Mouse (Mus musculus): ENCODE data around the gene Arhgef3.

Arhgef3 gene

GRCm38 (mm10) chr14:27344250-27344990 lies 229.7 kb downstream of the Arhgef3 start:
- no peak for DNase-seq (ENCODE audit: low read depth, low spot score)

- no peak for DNase-seq (ENCODE audit: low read depth, low spot score)
These were observed 230.6 kb downstream of the Arhgef3 start for GRCm38 (mm10) chr14:27345051-27345885.

GRCm38 (mm10) chr14:27347224-27347623 lies 232.5 kb downstream of the Arhgef3 start:
- no peak for DNase-seq (ENCODE audit: low read depth, low spot score)

GRCm38 (mm10) chr14:27347666-27348065 lies 233.0 kb downstream of the Arhgef3 start:
- no peak for DNase-seq (ENCODE audit: low read depth, low spot score)

- DNase-seq (ENCODE audit: low read depth, low spot score): no peak
These were observed 233.4 kb downstream of the Arhgef3 start for GRCm38 (mm10) chr14:27348088-27348487.

- DNase-seq (ENCODE audit: low read depth, low spot score): no peak
These were observed 234.0 kb downstream of the Arhgef3 start for GRCm38 (mm10) chr14:27348656-27349055.

- DNase-seq (ENCODE audit: low read depth, low spot score): no peak
These were observed 234.4 kb downstream of the Arhgef3 start for GRCm38 (mm10) chr14:27349120-27349519.

- no peak for DNase-seq (ENCODE audit: low read depth, low spot score)
These were observed 235.4 kb downstream of the Arhgef3 start for GRCm38 (mm10) chr14:27349828-27350729.

- DNase-seq (ENCODE audit: low read depth, low spot score): no peak
These were observed 236.4 kb downstream of the Arhgef3 start for GRCm38 (mm10) chr14:27351051-27351475.

- no peak for DNase-seq (ENCODE audit: low read depth, low spot score)
These were observed 236.9 kb downstream of the Arhgef3 start for GRCm38 (mm10) chr14:27351476-27352079.

- DNase-seq (ENCODE audit: low read depth, low spot score): no peak
These were observed 237.8 kb downstream of the Arhgef3 start for GRCm38 (mm10) chr14:27352470-27352869.

- DNase-seq (ENCODE audit: low read depth, low spot score): no peak
These were observed 240.5 kb downstream of the Arhgef3 start for GRCm38 (mm10) chr14:27355151-27355550.

- DNase-seq (ENCODE audit: low read depth, low spot score): no peak
These were observed 241.2 kb downstream of the Arhgef3 start for GRCm38 (mm10) chr14:27355937-27356336.

GRCm38 (mm10) chr14:27357139-27357538 lies 242.4 kb downstream of the Arhgef3 start:
- no peak for DNase-seq (ENCODE audit: low read depth, low spot score)

- DNase-seq (ENCODE audit: low read depth, low spot score): no peak
These were observed 243.5 kb downstream of the Arhgef3 start for GRCm38 (mm10) chr14:27358202-27358601.

GRCm38 (mm10) chr14:27360849-27361248 lies 246.2 kb downstream of the Arhgef3 start:
- no peak for DNase-seq (ENCODE audit: low read depth, low spot score)

GRCm38 (mm10) chr14:27361514-27361913 lies 246.8 kb downstream of the Arhgef3 start:
- no peak for DNase-seq (ENCODE audit: low read depth, low spot score)

GRCm38 (mm10) chr14:27364668-27365257 lies 250.1 kb downstream of the Arhgef3 start:
- no peak for DNase-seq (ENCODE audit: low read depth, low spot score)

- DNase-seq (ENCODE audit: low read depth, low spot score): no peak
These were observed 252.5 kb downstream of the Arhgef3 start for GRCm38 (mm10) chr14:27367117-27367711.

- DNase-seq (ENCODE audit: low read depth, low spot score): no peak
These were observed 253.9 kb downstream of the Arhgef3 start for GRCm38 (mm10) chr14:27368619-27369018.
